Mouse (Mus musculus): ENCODE measurements around the gene Armc3.

DNA sequence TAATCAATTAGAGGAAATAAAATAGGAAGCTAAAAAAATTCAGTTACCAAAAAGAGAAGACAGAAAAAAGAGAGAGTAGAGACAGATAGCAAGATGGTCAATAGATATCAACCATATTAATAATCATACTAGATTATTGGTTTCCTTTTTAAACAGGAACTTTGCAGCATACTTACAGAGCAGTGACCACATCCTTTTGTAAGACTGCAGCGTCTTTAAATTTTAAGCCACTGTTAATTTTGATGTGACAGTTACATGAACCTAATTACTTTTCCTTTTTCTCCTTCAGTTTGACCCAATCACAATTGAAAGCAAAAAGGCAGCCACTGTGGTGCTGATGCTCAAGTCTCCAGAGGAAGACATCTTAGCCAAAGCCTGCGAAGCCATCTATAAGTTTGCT, 36.1 kb downstream of the Armc3 start:
- no peak for TF ChIP-seq POLR2A (IDR thresholded peaks at IDR 0.05; ENCODE audit: low read depth, low read length)
- TF ChIP-seq CTCF (conservative IDR thresholded peaks at IDR 0.05; ENCODE audit: insufficient read depth, insufficient read length, low read depth, low read length) = no peak
